Mouse (Mus musculus): ENCODE measurements at regions not wholly inside any gene's neighbourhood (a gene's known extent, or its start where the extent isn't known, plus 50 kb on each side); places are given as distances from the start of the nearest gene placed in this dataset.

DNA sequence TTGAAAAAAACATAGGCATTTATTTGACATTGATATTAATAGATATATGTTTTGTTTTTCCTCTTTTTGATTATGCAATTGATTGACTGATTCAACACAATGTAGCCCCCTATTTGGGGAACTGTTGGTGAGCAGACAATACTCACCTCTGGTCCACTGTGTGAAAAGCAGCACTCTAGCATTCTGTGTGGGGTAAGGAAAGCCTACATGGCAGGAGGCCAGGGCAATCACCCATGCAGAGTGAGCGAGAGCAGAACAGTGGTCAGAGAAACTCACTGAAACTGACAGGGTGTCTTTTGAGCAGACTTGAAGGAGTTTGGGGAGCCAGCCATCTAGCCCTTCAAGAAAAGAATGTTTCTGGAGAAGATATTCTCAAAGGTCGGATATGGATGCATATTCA is 73.2 kb upstream of the Azi2 start:
- no peak for DNase-seq (ENCODE audit: low spot score)

DNA sequence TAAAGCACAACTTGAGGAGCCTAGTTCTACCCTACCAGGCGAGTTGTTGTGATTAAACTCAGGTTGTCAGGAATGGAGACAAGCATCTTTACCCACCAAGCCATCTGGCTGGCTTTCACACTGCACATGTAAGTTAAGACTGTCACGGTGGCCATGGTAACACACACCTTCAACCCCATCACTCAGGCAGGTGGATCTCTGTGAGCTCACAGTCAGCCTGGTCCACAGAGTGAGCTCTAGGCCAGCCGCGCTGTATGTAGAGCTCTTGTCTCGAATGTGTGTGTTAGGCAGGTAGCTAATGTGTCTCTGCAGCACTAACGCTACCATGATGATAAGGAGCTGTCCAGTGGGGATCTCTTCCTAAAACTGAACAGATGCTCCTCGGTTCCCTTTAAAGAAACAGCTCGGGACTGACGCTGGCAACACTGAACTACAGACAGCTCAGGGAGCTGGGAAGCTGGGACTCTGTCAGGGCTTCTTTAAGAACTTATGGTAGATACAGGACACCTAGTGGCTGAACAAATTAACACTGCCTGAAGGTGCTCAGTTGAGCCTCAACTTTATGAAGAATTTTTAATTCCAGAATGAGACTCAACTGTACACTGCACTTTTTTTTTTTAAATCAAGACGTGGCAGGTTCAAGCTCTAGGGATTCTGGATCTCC is 73.8 kb upstream of the Azi2 start:
- no peak for DNase-seq (ENCODE audit: low spot score)

DNA sequence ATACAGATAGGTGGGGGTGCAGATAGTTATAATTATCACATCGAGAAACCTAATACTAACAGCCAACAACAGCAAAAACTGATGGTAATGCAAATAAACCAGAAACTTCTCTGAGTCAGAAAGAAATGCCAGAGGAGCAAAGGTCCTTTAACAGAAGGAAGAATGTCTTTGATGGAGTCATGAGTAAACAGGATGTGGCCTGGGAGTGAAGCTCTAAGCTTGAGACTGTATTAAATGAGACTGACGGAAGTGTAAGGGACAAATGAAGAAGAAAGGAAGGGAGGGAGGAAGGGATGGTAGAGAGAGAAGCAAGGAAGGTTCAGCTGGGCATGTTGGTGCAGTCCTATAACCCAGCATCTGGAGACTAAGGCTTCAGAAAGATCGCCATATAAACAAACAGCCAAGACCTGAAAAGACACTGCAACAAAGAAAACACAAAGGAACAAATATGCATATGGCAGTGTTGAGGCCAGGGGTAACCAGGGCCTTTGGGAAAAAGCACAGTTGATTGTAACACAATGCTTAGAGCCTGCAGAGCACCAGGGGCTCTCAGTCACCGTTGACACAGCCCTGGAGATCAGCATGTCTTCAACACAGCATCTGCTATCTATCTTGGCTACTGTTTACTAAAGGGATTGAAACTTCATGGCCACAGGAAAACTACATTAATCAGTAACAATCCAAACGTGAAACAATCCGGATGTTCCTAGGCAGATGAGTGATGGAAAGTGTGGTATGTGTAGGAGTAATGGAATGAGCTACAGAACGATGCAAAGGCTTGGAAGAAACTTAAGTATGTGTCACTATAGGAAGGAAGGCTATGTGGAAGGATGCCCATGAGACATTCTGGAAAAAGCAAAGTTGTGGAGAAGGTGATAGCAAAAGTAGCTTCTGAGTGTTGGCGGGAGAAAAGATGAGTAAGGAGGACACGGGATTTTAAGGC is 77.9 kb upstream of the Azi2 start:
- no peak for DNase-seq (ENCODE audit: low spot score)

DNA sequence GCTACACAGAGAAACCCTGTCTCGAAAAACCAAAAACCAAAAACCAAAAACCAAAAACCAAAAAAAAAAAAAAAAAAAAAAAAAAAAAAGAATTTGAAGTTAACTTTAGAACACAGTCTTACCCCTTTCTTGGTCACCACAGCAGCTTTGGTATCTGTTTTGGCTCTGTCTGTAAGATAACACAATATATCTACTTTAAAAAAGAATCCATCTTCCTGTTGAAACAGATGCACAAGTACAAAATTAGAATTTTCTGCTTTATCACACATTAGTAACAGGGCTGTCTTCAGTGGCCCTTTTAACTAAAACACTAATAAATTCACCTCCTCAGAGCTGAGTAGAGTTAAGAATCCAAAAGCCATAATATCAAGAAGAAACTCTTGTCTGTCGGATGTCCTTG is 80.5 kb upstream of the Azi2 start:
- no peak for DNase-seq (ENCODE audit: low spot score)

DNA sequence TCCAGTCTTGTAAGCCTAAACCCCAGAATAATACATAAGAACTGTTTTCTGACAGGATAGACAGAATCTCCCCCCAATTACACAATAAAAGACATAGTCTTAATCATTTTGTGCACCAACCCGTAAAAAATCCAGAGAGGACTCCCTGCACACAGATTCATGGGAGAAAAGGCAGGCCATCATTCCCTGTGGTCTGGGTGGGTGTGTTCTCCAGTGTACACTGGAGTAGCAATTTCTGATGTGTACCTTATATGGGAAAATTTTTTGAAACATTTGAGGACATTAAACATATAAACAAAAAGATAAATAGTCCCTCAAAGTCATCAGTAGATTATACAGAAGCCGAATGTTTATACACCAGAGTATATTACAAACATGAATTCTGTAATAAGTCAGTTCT is 83.1 kb upstream of the Azi2 start:
- DNase-seq (ENCODE audit: low spot score): no peak

DNA sequence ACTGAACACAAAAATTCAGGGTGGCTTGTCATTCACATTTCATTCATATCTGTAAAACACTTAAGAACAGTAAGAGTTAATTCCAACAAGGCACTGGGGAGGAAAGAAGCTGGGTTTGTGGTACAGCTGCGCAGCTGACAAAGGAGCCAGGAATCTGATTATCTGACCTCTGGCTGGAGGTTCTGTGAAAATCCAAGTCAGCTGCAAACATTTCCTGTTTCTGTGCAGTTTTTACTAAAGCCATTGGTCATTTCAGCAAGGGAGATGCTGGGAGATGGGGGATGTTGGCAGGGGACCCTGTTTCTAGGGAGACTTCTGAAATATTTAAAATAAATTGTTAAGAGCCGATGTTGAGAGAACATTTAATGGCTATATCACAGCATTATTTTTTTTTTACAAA is 83.6 kb upstream of the Azi2 start:
- no peak for DNase-seq (ENCODE audit: low spot score)

DNA sequence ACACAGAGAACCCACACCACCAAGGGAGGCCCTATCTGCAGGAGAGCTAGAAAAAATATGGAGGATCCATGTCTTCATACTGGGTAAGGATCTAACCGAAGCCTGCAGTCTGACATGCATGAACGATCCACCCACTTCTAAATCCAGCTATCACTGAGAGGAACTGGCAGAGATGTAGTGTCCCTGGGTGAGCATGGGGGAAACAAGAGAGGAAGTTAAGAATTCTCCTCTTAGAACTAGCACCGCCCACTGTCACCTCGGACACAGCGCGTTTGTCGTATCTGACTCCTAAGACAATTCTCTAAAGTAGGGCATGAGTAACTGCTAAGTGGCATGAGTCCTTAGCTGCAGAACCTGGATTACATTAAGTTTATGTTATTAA is 112.8 kb upstream of the Azi2 start:
- no peak for DNase-seq (ENCODE audit: low spot score)

DNA sequence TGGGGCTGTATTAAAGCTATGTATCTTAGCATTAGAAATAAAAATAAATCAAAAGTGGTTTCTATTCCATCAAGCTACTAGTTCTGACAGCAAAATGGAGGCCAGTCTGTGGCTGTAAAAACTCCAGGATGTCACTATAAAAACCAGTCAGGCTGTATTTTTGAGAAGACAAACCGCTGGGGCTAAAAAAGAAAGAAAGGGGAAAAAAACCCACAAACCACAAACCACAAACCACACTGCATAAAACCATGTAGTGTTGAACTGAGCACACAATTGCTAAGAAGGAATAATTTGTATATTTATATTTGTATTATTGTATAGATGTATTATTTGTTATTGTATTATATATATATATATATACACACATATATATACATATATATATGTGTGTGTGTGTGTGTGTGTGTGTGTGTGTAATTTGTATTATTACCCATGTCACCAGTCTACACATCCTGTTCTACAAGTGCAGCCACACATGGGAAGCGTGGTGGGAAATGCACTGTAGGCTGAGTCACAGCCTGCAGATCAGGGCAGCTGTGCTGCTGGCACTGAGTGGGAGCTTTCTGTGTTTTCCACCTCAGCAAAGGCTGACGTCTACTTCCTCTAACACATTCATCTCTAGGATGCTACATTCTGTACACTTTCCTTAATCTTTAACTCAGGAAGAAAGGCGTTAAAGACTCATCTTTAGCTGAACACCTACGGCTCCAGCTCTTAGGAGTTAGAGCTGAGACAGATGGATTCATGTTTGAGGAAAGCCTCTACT is 113.4 kb upstream of the Azi2 start:
- no peak for DNase-seq (ENCODE audit: low spot score)

DNA sequence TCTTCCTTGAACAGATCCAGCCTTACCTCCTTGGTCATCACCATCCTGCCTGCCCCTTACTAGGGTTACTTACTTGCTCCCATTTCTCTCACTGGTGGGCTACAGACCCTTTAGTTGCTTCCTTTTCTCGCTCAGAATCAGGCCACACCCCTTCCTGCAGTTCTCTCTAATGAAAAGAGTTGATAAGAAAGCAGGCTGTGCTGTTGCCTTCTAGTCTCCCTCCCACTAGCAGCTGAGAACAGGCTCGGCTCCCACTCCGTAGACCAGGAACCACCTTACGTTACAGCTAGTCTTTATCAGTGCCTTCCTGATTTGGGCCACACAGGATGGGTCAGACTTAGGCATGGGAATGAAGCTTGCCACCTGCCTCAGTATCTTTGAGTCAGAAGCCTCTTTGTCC is 117.3 kb upstream of the Azi2 start:
- DNase-seq (ENCODE audit: low spot score): no peak

DNA sequence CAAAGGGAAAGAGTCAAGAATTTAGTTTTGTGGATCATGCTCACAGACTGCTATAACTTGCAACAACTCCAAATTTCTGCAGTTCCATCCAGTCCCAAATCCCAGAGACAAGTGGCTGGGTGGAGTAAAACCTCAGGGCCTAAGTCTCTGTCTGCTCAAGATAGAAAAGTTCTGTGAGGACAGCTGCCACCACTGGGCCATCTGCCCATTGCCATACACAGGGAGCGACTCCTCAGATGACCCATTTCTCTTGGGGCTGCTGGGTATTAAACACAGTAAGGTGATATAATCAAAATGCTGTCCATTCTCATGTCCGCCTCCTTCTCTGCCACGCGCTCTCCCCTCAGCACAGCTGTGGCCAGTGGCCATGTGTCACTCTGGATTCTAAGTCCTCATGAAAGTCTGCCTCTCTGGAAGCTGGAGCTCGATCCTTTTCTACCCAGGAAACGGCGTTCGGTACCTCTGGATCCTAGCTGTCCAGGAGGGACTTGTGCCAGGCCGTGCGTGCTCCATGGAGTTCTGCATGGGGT is 132.3 kb upstream of the Azi2 start:
- no peak for DNase-seq (ENCODE audit: low spot score)

DNA sequence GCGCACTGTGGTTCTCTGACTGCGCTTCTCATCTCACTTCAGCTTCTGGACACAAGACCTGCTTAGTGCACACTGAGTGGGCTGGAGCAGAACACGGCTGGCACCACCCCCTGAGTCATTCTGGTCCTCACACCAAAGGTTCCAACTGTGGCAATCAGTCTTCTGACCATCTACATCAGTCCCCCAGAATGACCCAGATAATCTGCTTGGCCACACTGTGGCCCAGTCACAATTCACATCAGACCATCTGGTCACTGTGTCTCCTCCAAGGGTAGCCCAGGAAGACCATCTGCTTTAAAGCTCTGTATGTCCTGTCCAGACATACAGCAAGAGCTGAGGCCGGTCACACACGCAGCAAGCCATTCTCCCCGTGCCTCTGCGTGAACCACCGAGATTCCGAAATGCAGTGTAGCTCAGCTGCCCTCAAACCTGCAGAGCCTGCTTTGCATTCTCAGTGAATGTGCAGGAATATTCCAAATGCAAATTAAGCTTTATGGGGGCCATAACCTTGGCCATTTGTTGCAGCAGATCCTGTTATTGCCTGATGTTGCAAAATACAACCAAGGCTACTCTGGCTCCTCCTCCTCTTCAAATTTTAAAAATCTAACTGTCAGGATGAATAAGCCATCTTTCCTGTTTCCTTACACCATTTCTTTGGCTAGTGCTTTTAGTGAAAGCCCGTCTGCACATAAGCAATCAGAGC is 135.1 kb upstream of the Azi2 start:
- no peak for DNase-seq (ENCODE audit: low spot score)

DNA sequence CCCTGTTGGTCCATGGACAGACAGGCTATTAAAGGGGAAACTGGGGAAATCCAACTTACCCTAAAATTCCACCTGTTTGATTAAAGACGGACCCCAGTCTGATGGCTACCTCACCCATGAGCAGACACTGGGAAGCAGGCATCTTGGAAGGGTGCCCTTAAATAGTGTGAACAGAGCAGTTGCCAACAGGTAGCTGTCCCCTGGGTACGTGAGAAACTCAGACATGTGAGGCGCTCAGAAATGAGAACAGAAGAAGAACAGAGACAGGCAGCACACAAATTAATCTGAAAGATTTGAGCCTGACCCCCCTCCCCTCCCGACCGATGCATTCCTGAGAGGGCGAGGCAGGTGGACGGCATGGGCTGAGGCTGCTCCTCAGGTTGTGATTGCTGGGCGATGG is 135.7 kb upstream of the Azi2 start:
- DNase-seq (ENCODE audit: low spot score): no peak

DNA sequence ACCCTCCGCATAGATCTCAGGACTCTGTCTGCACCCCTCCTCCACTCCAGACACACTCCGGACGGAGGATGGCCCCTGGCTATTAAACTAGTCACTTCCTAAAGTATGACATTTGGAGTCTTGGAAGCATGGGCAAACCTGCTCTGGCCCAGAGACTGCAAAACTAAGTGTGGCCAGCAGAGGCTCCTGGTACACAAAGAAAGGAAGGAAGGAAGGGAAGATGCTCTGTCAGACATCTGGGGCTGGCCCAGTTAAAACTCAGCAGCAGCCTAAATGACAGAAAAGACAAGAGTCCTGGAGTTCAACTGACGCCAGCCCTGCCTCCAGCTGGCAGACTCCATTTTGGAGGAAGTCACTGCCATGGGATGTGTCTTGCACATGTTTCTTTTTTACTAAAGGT is 137.3 kb upstream of the Azi2 start:
- DNase-seq (ENCODE audit: low spot score): no peak

DNA sequence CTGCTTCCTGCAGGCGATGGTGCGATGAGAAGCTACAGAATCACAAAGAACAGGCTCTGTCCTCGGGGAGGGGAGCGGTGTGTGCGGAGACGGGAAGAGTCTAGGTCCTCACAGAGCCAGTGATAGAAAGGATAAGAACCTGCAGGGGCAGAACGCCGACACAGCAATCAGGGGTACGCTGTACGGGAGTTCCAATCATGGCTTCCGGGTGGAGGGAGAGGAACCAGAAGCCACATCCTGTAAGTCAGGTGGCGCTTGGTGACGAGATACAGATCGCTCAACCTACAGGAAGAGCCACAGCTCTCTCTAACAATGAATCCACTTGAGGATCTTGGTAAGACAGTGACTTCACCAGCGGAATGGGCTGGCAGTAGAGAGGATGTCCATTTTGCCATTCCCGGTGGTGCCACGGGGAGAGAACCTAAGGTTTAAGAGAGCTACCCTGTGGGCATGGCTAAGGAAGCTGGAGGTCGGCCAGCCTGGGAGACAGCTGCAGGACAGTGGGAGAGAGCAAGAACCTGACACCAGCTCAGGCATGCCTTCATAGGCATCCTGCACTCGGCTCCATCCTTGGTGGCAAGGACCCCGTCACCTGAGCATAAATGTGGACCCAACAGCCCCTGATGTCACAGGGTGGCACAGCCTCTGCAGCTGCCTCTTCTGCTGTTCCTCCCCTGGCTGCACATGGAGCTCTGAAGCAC is 137.9 kb upstream of the Azi2 start:
- DNase-seq (ENCODE audit: low spot score): no peak

DNA sequence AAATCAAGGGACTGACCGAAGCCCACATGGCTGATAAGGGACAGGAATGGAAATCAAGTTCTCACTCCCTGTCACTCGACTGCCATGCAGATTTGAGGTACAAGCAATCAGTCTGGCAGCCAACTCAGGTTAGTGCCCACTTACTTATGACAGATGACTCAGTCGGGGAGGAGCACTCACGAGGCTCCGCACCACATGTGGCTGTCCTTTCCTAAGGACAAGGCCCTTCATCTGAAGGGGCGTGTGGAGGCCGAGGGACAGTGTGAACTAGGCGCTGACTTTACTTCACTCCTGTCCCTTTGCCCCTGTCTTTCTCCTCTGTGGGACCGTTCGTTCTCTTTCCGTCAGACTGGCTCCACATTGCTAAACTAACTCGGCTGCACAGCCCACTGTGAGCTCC is 139.7 kb upstream of the Azi2 start:
- DNase-seq (ENCODE audit: low spot score): no peak

DNA sequence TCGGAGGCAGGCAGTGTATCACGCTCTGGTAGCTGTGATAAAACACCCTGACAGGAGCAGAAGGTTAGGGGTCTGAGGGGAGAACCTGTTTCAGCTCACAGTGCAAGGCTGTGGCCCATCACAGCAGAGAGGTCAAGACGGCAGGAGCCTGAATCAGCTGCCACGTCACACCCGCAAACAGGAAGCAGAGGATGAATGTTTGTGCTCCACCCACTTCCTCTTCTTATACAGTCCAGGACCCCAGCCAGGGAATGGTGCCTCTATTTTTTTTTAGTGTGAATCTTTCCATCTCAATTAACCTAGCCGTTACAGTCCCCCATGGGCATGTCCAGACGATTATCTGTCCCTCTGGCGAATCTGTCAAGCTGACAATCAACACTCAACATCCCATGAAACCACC is 143.8 kb upstream of the Azi2 start:
- DNase-seq (ENCODE audit: low spot score): no peak

DNA sequence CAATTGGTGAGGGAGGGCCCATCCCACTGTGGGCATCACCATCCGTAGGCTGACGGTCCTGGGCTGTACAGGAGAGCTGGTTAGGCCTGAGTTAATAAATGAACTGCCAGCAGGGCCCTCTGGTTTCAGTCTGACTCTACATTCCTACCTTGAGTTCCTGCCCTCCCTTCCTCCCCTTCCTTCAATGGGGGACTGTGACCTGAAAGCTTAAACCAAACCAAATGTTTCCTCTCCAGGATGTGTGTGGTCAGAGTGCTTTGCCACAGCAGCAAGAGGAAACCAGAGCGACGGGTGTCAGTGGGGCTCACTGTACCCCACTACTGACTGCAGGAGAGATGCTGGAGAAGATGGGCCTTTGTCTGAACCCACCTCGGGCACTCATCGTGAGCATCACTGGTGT is 147.7 kb upstream of the Azi2 start:
- no peak for DNase-seq (ENCODE audit: low spot score)

DNA sequence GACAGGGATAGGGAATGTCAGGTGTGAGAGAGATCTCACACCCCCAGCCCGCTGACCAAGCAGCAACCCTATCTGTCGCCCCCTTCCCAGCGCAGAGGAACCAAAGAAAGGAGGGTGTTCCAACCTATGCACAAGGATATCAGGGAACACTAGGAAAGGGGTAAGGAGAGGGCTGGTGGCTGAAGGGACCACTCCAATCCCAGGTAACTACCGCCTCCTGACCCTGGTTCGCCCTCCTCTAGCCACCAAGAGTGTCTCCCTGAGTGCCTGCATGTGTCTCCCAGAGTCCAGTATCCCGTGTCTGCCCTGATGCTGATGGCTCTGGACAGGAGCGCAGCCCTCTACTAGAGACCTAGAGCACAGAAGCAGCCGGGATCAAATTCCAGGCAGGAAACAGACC is 167.1 kb upstream of the Azi2 start:
- no peak for DNase-seq (ENCODE audit: low spot score)

DNA sequence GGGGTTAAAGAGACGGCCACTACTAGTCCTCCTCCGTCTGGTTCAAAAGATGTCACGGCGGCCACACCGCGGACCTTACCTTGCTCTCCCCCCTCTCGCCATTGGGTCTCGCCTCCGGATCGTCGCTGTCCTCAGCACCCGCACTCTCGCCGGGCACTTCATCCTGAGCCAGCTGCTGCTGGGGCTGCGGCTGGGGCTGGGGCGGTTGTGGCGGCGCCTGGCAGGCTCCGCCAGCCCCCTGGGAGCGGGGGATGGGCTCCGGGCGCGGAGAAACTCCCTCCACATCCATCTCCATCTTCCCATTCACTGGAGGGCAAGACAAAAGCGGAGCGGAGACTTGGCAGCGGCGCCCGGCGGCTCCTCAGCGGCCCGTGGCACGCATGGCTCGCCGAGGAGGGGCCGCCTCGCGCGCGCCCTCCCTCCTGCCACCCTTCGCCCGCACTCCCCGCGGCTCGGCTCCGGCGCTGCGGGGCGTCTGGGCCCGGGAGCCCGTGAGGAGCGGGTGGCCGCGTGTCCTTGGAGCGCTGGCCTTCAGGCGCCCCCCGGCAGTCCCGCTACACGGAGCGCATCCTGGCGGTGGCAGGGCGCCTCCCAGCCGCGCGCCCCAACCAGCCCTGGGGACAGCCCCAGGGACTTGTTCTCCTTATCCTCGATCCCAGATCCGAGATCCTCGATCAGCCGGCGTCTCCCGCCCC is 167.8 kb upstream of the Azi2 start:
- DNase-seq (ENCODE audit: low spot score): peak; percentile 22

DNA sequence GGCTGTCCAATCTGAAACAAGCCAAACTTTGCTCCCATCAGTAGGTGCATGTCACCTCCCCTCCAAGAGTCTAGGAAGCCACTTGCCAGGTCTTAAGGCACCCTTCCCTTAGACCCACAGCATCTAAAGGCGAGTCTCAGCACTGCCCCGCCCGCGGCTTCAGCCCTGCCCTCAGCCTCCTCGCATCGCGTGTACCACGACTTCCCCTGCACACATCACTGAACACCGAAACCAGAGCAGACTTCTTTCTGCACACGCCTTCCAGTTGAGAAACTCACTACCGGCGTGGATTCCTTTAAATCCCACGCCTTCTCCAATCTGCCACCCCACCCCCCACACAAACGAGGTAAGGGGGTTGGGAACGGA is 168.3 kb upstream of the Azi2 start:
- no peak for DNase-seq (ENCODE audit: low spot score)

DNA sequence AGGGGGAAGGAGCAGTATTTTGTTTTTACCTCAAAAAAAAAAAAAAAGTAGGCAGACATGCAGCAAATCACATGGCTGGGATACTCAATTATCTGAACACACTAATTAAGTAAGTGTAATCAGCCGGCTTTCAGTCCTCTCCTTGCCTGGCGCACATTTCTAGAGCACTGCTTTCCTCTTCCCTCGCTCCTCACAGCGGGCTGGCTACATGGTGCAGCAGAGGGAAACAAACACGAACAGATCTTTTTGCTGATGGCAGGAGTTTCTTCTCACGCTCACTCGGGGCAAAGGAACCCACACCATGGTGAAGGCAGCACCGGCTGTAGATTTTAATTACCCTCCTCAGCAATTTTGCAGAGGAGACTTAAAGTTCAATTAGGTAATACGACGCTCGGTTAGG is 169.7 kb upstream of the Azi2 start:
- DNase-seq (ENCODE audit: low spot score): no peak
